ENCODE assay signal across 26 mouse cellular contexts in the genomic region with DNA sequence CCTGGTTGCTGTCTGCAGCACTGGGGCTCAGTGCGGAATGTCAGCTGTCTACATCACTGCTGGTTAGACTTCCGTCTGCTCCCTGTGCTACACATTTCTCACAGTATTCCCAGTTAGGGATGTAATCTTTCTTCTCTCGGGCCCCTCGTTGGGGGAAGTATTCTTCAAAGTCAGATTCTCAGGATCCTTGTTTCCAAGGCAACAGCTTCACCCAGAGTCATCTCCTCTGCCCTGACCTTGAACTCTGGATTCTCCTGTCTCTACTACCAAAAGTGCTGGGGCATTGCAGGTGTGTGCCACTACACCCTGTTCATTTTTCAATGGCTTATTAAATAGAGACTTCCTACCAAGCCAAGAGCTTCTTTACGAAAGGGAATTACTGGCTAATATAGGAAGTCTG. TPM values are rescaled to one million over a fixed set of nuclear protein-coding genes. Genes with fewer than 3 reads are reported as not detected.
"Had no signal": no experiment of that assay in that cellular context is flagged by ENCODE, and none has a peak within 500 bp of the region (broad histone marks: within the 10 kb centered on the region; RNA-seq: fewer than 3 reads in every experiment).

No protein-coding gene starts in this region.

- H3K9ac ChIP-seq: liver, embryonic 12.5 days; liver, embryonic 14.5 days; lung, embryonic 14.5 days; midbrain, embryonic 12.5 days; neural tube, embryonic 13.5 days; neural tube, embryonic 15.5 days had no signal

- DNase-seq: lung, adult 18-20 months; lung, embryonic 14.5 days; lung, postnatal 10 days; lung, postnatal 4 days; midbrain, embryonic 14.5 days; retina, postnatal 1 day; right cerebral cortex, adult 18-20 months; right cerebral cortex, postnatal 25 days; right cerebral cortex, postnatal 4 days; thymus, adult 18-20 months; thymus, postnatal 14 days; thymus, postnatal 36 days had no signal

- H3K4me2 ChIP-seq: liver, embryonic 12.5 days; lung, embryonic 14.5 days; midbrain, embryonic 12.5 days; neural tube, embryonic 13.5 days; neural tube, embryonic 15.5 days had no signal

- H3K9me3 ChIP-seq: liver, embryonic 12.5 days; midbrain, embryonic 12.5 days; neural tube, embryonic 13.5 days; neural tube, embryonic 15.5 days had no signal

- H3K36me3 ChIP-seq: midbrain, embryonic 12.5 days had no signal

- H3K27me3 ChIP-seq: midbrain, embryonic 12.5 days; neural tube, embryonic 13.5 days; neural tube, embryonic 15.5 days had no signal

- H3K4me1 ChIP-seq: liver, embryonic 12.5 days; midbrain, embryonic 12.5 days; neural tube, embryonic 13.5 days; neural tube, embryonic 15.5 days had no signal

- ATAC-seq: liver, embryonic 12.5 days; midbrain, embryonic 16.5 days had no signal

- H3K27ac ChIP-seq: liver, embryonic 12.5 days; liver, embryonic 14.5 days; midbrain, embryonic 10.5 days; midbrain, embryonic 12.5 days; neural tube, embryonic 13.5 days; neural tube, embryonic 15.5 days had no signal

- H3K4me3 ChIP-seq: liver, embryonic 12.5 days; midbrain, embryonic 10.5 days; midbrain, embryonic 12.5 days; myocyte; neural tube, embryonic 13.5 days; neural tube, embryonic 15.5 days had no signal

RNA-seq across cellular contexts. Expression of gene Izumo2, which starts 18.6 kb away (rescaled TPM):
- polyA plus RNA-seq: liver, embryonic 12.5 days; liver, embryonic 14.5 days; liver, embryonic 16.5 days; lung, embryonic 14.5 days; midbrain, embryonic 10.5 days; midbrain, embryonic 12.5 days; midbrain, embryonic 14.5 days; midbrain, embryonic 16.5 days; myocyte; neural tube, embryonic 11.5 days; neural tube, embryonic 13.5 days; neural tube, embryonic 15.5 days; small intestine, adult 2 months; stomach, embryonic 14.5 days; stomach, embryonic 16.5 days; thymus, postnatal 0 days had no signal
